Mouse (Mus musculus) small intestine, adult 10 weeks (tissue): ENCODE data around the gene Fbxl2. TPM values are rescaled to one million over a fixed set of nuclear protein-coding genes. Genes with fewer than 3 reads are reported as not detected.

Experiments used
- polyA plus RNA-seq: library from polyadenylated mRNA; stranded (reverse); fragments of 350-450 nt; fragmentation: Illumina TruSeq; extraction: RNeasy Lipid Tissue Mini Kit (QIAGEN cat#74804); gene quantifications from one replicate; pipeline ENCODE4 v1.2.3, GENCODE M21; 2014; ENCODE audit warnings: low replicate concordance

Fbxl2 gene
- 0.45 TPM for polyA plus RNA-seq

DNA sequence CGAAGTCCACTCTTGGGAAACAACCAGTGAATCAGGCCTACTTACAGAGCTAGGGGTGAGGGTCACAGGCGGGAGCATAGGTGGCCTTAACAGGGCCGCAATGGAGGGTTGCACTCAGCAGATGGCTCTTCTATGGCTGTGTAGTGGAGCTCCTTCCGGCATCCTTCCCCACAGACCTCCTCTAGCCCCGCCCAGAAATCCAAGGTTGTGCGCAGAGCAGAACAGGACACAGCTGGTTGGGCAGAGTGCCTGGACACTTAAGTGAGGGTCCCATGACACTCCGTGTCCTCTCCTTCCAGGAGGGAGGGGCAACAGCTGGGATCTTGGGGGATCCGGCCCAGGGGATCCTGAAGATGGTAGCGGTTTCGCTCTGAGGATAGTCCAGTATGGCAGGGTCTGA, at the start of gene Fbxl2:
Gene Fbxl2 (minus strand): TSS at position 164 of the 400 bp plus-strand sequence.

DNA sequence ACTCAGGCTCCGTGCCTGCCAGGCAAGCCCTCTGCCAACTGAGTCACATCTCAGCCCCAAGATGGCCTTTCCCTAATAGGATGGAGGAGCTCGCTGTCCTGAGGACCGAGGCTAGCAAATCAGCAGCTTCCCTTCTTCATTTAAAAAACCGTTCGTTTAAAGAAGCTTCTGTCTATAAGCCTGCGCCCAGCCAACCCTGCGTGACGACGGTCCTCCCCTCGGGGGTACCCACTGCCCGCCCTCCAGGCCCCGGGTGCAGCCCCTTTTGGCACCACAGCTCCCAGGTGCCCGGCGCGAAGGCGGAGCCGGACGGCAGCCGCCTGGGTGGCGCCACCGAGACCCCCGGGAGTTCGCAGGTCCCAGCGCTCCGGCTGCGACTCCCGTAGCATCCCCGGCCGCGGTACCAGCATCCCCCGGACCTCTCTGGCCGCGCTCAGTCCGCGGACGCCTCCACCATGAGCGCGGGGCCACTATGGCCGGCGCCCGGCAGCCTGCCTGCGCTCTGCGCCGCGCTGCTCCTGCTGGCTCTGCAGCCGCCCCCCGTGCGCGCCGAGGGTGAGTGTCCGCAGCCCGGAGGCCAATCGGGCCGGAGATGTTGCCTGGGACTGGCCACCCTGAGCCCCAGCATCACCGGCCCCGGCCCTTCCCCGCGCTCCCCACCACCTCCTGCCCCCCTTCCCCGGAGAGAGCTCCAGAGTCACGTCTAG, 11.3 kb upstream of the Fbxl2 start, which contains the start of gene Susd5:
Gene Susd5 (plus strand): TSS at position 51 of the 707 bp plus-strand sequence.

DNA sequence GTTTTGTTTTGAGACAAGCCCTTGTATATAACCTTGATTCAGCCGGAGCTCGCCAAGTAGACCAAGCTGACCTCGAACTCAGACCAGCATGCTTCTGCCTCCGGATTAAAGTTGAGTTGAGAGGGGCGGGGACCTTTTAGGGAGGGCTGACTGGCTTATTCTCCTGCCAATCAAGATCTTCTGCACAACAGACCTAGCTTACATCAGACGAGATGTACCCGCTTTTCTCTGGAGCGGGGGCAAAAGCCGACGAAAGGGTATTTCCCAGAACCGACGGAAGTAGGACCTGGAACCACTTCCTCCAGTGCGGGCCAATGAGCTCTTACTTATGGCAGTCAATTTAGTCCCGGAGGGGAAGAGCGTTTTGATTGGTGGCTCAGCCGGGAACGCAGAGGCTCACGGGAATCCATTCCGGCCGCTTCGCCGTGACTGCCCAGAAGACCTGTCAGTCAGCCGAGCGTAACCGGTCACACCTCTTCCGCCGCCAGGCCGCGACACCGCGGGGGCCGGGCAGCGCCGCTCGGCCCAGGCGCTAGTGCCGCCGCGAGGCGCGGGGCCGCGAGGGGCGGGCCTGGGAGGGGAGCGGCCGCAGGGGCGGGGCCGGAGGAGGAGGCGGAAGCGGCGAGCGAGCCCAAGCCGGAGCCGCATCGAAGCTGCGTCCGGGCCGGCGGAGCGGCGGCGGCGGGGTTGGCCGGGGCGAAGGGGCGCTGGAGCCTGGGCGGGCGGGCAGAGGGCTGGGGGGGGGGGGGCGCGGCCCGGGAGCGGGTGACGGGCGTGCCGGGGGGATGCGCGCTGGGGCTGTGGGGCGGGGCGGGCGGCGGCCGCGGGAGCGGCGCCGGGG, 115.2 kb downstream of the Fbxl2 start, which contains the start of gene Ubp1:
Gene Ubp1 (plus strand): TSS at position 401 of the 841 bp plus-strand sequence.

Other genes starting within 250 kb of the Fbxl2 start
- 81.2 TPM for gene Ubp1, start 115.3 kb downstream of the Fbxl2 start, polyA plus RNA-seq
- gene Susd5, start 10.9 kb upstream of the Fbxl2 start, polyA plus RNA-seq, result 0.11 TPM